Mouse (Mus musculus) kidney, adult 2 months (tissue): ENCODE results near the gene Mff.

Experiments used
- CTCF ChIP-seq: fragments of 200-500 bp; conservative IDR thresholded peaks from 2 replicates; pipeline ENCODE4 v1.5.1; 2011; ENCODE audit warnings: low read depth, mild to moderate bottlenecking, control low read depth, low read length, moderate library complexity, mixed read lengths; ENCODE audit not compliant: insufficient read depth, insufficient read length
- POLR2A ChIP-seq: fragments of 200-500 bp; IDR thresholded peaks from one replicate; pipeline ENCODE4 v1.6.1; 2011; ENCODE audit warnings: low read depth, low read length, control low read depth

DNA sequence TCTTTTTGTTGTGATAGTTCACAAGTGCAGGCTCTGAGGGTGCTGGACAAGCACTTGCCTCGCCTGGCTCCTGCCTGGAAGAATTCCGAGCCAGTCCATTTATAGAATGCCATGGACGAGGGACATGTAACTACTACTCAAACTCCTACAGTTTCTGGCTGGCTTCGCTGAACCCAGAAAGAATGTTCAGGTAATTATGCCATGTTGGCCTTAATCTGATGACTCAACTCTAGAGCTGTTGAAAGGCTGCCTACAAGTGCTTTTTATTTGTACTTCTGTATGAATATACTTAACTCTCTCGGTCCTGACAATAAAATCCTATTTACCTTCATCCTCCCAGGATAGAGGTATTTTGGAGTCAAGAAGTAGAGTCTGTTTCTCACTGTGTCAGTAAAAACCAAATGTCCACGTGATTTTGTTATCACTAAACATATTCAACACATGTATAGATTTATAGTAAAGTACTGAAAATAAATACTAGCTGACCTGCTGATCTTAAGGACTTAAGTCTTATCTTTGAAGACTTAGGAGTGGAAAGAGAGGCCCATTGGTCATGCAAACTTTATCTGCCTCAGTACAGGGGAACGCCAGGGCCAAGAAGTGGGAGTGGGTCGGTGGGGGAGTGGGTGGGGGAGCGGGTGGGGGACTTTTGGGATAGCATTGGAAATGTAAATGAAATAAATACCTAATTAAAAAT is 6.7 kb upstream of the Mff start:
- TF ChIP-seq POLR2A (no peak), CTCF (no peak)
